10 mouse cellular contexts compared by ENCODE assay signal in the genomic region with DNA sequence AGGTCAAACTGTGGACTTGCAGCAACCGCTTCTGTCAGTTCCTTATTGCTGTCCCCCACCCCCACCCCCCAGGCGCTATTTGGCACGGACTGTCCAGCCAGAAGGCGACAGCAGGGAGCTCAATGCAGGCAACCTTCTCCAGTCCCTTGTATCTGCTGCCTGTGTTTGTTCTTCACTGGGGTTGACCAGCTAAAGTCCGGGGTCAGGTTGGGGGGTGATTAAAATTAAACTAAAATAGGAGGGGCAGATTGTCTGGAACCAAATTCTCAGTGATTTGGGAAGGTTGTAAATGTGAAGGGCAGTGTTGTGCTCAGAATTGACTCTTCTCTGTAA. TPM values are rescaled to one million over a fixed set of nuclear protein-coding genes. Genes with fewer than 3 reads are reported as not detected.
DNase-seq lines count a peak whose midpoint lies in the region; ATAC-seq and TF ChIP-seq lines count a peak whose summit lies in the region.
"Had no signal": no experiment of that assay in that cellular context is flagged by ENCODE, and none has a peak within 500 bp of the region (broad histone marks: within the 10 kb centered on the region; RNA-seq: fewer than 3 reads in every experiment).

No protein-coding gene starts in this region.

- H3K4me3 ChIP-seq in layer of hippocampus, adult 2 months: peak overlapping the region; percentile 91
- H3K4me3 ChIP-seq in forebrain, embryonic 14.5 days (ENCODE audit: low read depth, low read length): peak overlapping the region; percentile 74
- H3K4me3 ChIP-seq in neural tube, embryonic 14.5 days (ENCODE audit: low read depth, low read length): peak overlapping the region; percentile 71

- no peaks in the 10 kb centered on the region for H3K36me3 ChIP-seq in forebrain, embryonic 14.5 days (ENCODE audit: control insufficient read depth, insufficient read depth, low read length)
- H3K36me3 ChIP-seq in neural tube, embryonic 14.5 days (ENCODE audit: control insufficient read depth, insufficient read depth, low read length): no peaks in the 10 kb centered on the region
- H3K36me3 ChIP-seq: G1E had no signal

- 1% methylated on average over 5 of the region's 5 CpGs for WGBS in forebrain, embryonic 14.5 days
- 2% methylated on average over 5 of the region's 5 CpGs for whole genome bisulfite sequencing in neural tube, embryonic 14.5 days

- H3K27me3 ChIP-seq in forebrain, embryonic 14.5 days (replicated peaks; ENCODE audit: control insufficient read depth, insufficient read depth, low read length): no peaks in the 10 kb centered on the region
- H3K27me3 ChIP-seq in neural tube, embryonic 14.5 days (ENCODE audit: control insufficient read depth, insufficient read depth, low read length): no peaks in the 10 kb centered on the region

- H3K27ac ChIP-seq in layer of hippocampus, adult 2 months: peak overlapping the region; percentile 97
- H3K27ac ChIP-seq in forebrain, embryonic 14.5 days (ENCODE audit: low read depth, low read length): peak overlapping the region; percentile 92
- H3K27ac ChIP-seq in neural tube, embryonic 14.5 days (ENCODE audit: low read depth, low read length): peak overlapping the region; percentile 88
- H3K27ac ChIP-seq: liver, embryonic 14.5 days had no signal

- TF ChIP-seq CTCF in layer of hippocampus, adult 2 months (conservative IDR thresholded peaks at IDR 0.05): no peak

- peak overlapping the region; percentile 69 for H3K4me2 ChIP-seq in forebrain, embryonic 14.5 days (ENCODE audit: low read length)
- peak overlapping the region; percentile 45 for H3K4me2 ChIP-seq in neural tube, embryonic 14.5 days (ENCODE audit: low read depth, low read length)

- H3K9me3 ChIP-seq in forebrain, embryonic 14.5 days (replicated peaks; ENCODE audit: control insufficient read depth, low read length): no peaks in the 10 kb centered on the region
- no peaks in the 10 kb centered on the region for H3K9me3 ChIP-seq in neural tube, embryonic 14.5 days (ENCODE audit: control insufficient read depth, low read length)
- H3K9me3 ChIP-seq: G1E had no signal

- H3K4me1 ChIP-seq in forebrain, embryonic 14.5 days (ENCODE audit: control insufficient read depth, insufficient read depth, low read length): peaks cover 10% of the 10 kb centered on the region; the same call in 1 of the 2 replicates
- peaks cover 4% of the 10 kb centered on the region; the same call in 1 of the 2 replicates for H3K4me1 ChIP-seq in neural tube, embryonic 14.5 days (ENCODE audit: control insufficient read depth, insufficient read depth, low read length)

- no peak for DNase-seq in layer of hippocampus, adult 2 months (ENCODE audit: low spot score in 2 of 2)
- DNase-seq in layer of hippocampus, adult 11-12 months (ENCODE audit: low spot score): no peak
- no peak for DNase-seq in forebrain, embryonic 14.5 days (ENCODE audit: low spot score)
- DNase-seq in kidney, postnatal 10 days: peak; percentile 57
- DNase-seq in gastrocnemius, postnatal 4 days (ENCODE audit: low spot score in 2 of 2): no peak
- no peak for DNase-seq in left cerebral cortex, adult 9 months (ENCODE audit: low spot score in 2 of 2)
- DNase-seq in lung, postnatal 25 days (ENCODE audit: low spot score): no peak

- H3K9ac ChIP-seq in forebrain, embryonic 14.5 days (ENCODE audit: low read length): peak overlapping the region; percentile 92
- peak overlapping the region; percentile 84 for H3K9ac ChIP-seq in neural tube, embryonic 14.5 days (replicated peaks; ENCODE audit: low read depth, low read length)
- H3K9ac ChIP-seq: liver, embryonic 14.5 days had no signal

- no peak; the same call in 1 of the 2 replicates for ATAC-seq in forebrain, embryonic 14.5 days
- ATAC-seq in neural tube, embryonic 14.5 days (ENCODE audit: low read depth): peak; percentile 47; the same call in 1 of the 2 replicates

RNA-seq across cellular contexts. Expression of a gene that starts 0.2 kb away (rescaled TPM):
- total RNA-seq in layer of hippocampus, adult 2 months (2021): 10 to 100 TPM; 46.7 to 47.7 TPM
- 10.6 and 17.3 TPM in 2 replicates for polyA plus RNA-seq in forebrain, embryonic 14.5 days (2014; fragmentation: Nextera tagmentation; extraction: Ambion mirVana)
- 30.1 and 42.1 TPM in 2 replicates for polyA plus RNA-seq in neural tube, embryonic 14.5 days (2014; fragmentation: Nextera tagmentation; extraction: Ambion mirVana)
- under 1 TPM in 1 of 2 experiments, not detected in 1; 0.10 TPM for total RNA-seq in gastrocnemius, postnatal 4 days (2021)
- polyA plus RNA-seq: G1E; liver, embryonic 14.5 days had no signal

Comparison
In these comparisons a context has a peak if more than half of its experiments do, and no peak if none do; other contexts are left out.
1. RNA of a gene that starts 0.2 kb away (total RNA-seq): 46.7 to 47.7 TPM in layer of hippocampus, adult 2 months; 0.10 TPM in gastrocnemius, postnatal 4 days; every median in the first group is over 10 times any median in the second.
2. Peak in every context shown above with its lines, with median percentiles within 50 percentile points of each other: H3K27ac ChIP-seq and H3K4me3 ChIP-seq.